Mouse (Mus musculus) heart, embryonic 12.5 days (tissue): ENCODE results near the gene Mrpl48. TPM values are rescaled to one million over a fixed set of nuclear protein-coding genes. Genes with fewer than 3 reads are reported as not detected.

Source experiments
- ATAC-seq: fragments of 200-750 bp; cut with Nextera tagmentation; 2 replicates; pipeline ENCODE4 v1.8.0; 2017; ENCODE audit warnings: moderate TSS enrichment, moderate library complexity; ENCODE audit not compliant: insufficient number of reproducible peaks, low FRiP score
- H3K27ac ChIP-seq: fragments of 300-500 bp; sonication (generic); 2 replicates; pipeline ENCODE4 v1.5.1; 2016; ENCODE audit warnings: mild to moderate bottlenecking, moderate library complexity; ENCODE audit not compliant: poor library complexity, severe bottlenecking
- H3K27me3 ChIP-seq: fragments of 300-500 bp; sonication (generic); replicated peaks from 2 replicates; pipeline ENCODE4 v1.6.1; 2016; ENCODE audit warnings: mild to moderate bottlenecking, moderate library complexity
- H3K36me3 ChIP-seq: fragments of 300-500 bp; sonication (generic); 2 replicates; pipeline ENCODE4 v1.6.1; 2016; ENCODE audit warnings: mild to moderate bottlenecking, moderate library complexity
- H3K4me1 ChIP-seq: fragments of 300-500 bp; sonication (generic); replicated peaks from 2 replicates; pipeline ENCODE4 v1.6.1; 2016; ENCODE audit warnings: mild to moderate bottlenecking
- H3K4me2 ChIP-seq: fragments of 300-500 bp; sonication (generic); 2 replicates; pipeline ENCODE4 v1.6.1; 2016; ENCODE audit warnings: mild to moderate bottlenecking, moderate library complexity
- H3K4me3 ChIP-seq: fragments of 300-500 bp; sonication (generic); 2 replicates; pipeline ENCODE4 v1.5.1; 2016; ENCODE audit warnings: mild to moderate bottlenecking
- H3K9ac ChIP-seq: fragments of 300-500 bp; sonication (generic); 2 replicates; pipeline ENCODE4 v1.6.1; 2016; ENCODE audit warnings: mild to moderate bottlenecking, moderate library complexity
- H3K9me3 ChIP-seq: fragments of 300-500 bp; sonication (generic); replicated peaks from 2 replicates; pipeline ENCODE4 v1.6.1; 2016; ENCODE audit warnings: mild to moderate bottlenecking, moderate library complexity
- WGBS: fragments of 180-500 bp; shearing (Covaris S2); methylation state at CpG from one replicate; pipeline ENCODE4 v1.1.7; 2016; 5-methylcytosine and 5-hydroxymethylcytosine counted together
- polyA plus RNA-seq: library from polyadenylated mRNA; unstranded; fragments of >200 nt; fragmentation: Nextera tagmentation; extraction: Ambion mirVana; gene quantifications from 2 replicates; pipeline ENCODE4 v1.2.1, GENCODE M21; 2016

Gene Mrpl48
- polyA plus RNA-seq, 1 experiment from 2014 or later, result 74.3 TPM

GRCm38 (mm10) chr7:100555431-100555951 lies 52.6 kb downstream of the Mrpl48 start:
- no peak overlapping the region for H3K4me3 ChIP-seq
- WGBS, result 31% methylated on average over 13 of the region's 13 CpGs

GRCm38 (mm10) chr7:100554939-100555338 lies 53.2 kb downstream of the Mrpl48 start:
- Histone ChIP-seq H3K4me3 (no peak overlapping the region), H3K36me3 (peaks cover 20% of the 10 kb centered on the region), H3K27me3 (no peaks in the 10 kb centered on the region), H3K9ac (0 out of 2 replicates have a peak overlapping the region, but pooled peaks have one; percentile 29), H3K9me3 (no peaks in the 10 kb centered on the region), H3K4me2 (no peak overlapping the region), H3K4me1 (peaks cover 30% of the 10 kb centered on the region), H3K27ac (peak overlapping the region; percentile 97)
- ATAC-seq, result no peak
- 45% methylated on average over 5 of the region's 5 CpGs for WGBS

More at GRCm38 (mm10) chr7:100555431-100555951, 52.6 kb downstream of the Mrpl48 start:
- Histone ChIP-seq H3K4me1 (peaks cover 24% of the 10 kb centered on the region), H3K27ac (peak overlapping the region; percentile 97), H3K9ac (peak overlapping the region; percentile 58), H3K27me3 (no peaks in the 10 kb centered on the region), H3K9me3 (no peaks in the 10 kb centered on the region), H3K4me2 (peak overlapping the region; percentile 43), H3K36me3 (peaks cover 20% of the 10 kb centered on the region)
- ATAC-seq, result peak; percentile 68

- Histone ChIP-seq H3K4me1 (peaks cover 38% of the 10 kb centered on the region), H3K9me3 (no peaks in the 10 kb centered on the region), H3K36me3 (peaks cover 22% of the 10 kb centered on the region), H3K27me3 (no peaks in the 10 kb centered on the region), H3K4me2 (no peak overlapping the region), H3K27ac (peak overlapping the region; percentile 58), H3K9ac (no peak overlapping the region; the same call in 1 of the 2 replicates), H3K4me3 (no peak overlapping the region)
- ATAC-seq, result no peak
- 45% methylated on average over 5 of the region's 5 CpGs for WGBS
These were observed 57.6 kb downstream of the Mrpl48 start for GRCm38 (mm10) chr7:100550338-100551007.

- Histone ChIP-seq H3K4me2 (no peak overlapping the region), H3K4me1 (peaks cover 35% of the 10 kb centered on the region), H3K27me3 (no peaks in the 10 kb centered on the region), H3K9me3 (no peaks in the 10 kb centered on the region), H3K9ac (no peak overlapping the region), H3K36me3 (peaks cover 22% of the 10 kb centered on the region), H3K27ac (peak overlapping the region; percentile 58), H3K4me3 (no peak overlapping the region)
- ATAC-seq, result 0 out of 2 replicates have a peak, but pooled peaks have one; percentile 29
- WGBS, result 63% methylated on average over 3 of the region's 3 CpGs
These were observed 58.3 kb downstream of the Mrpl48 start for GRCm38 (mm10) chr7:100549796-100550195.

GRCm38 (mm10) chr7:100547631-100548030 lies 60.5 kb downstream of the Mrpl48 start:
- Histone ChIP-seq H3K4me3 (no peak overlapping the region), H3K9me3 (no peaks in the 10 kb centered on the region), H3K4me1 (peaks cover 27% of the 10 kb centered on the region), H3K36me3 (peaks cover 22% of the 10 kb centered on the region), H3K27ac (peak overlapping the region; percentile 51), H3K27me3 (no peaks in the 10 kb centered on the region), H3K4me2 (no peak overlapping the region), H3K9ac (no peak overlapping the region)
- peak; percentile 52 for ATAC-seq
- 9% methylated on average over 4 of the region's 4 CpGs for WGBS

- Histone ChIP-seq H3K9ac (no peak overlapping the region), H3K4me3 (no peak overlapping the region), H3K9me3 (no peaks in the 10 kb centered on the region), H3K4me1 (peaks cover 13% of the 10 kb centered on the region), H3K27me3 (no peaks in the 10 kb centered on the region), H3K4me2 (no peak overlapping the region), H3K36me3 (peaks cover 15% of the 10 kb centered on the region), H3K27ac (no peak overlapping the region)
- WGBS, result 36% methylated on average over 1 of the region's 1 CpGs
- ATAC-seq, result no peak
These were observed 63.7 kb downstream of the Mrpl48 start for GRCm38 (mm10) chr7:100544437-100544836.

GRCm38 (mm10) chr7:100539516-100539915 lies 68.6 kb downstream of the Mrpl48 start:
- Histone ChIP-seq H3K36me3 (peaks cover 17% of the 10 kb centered on the region), H3K9ac (no peak overlapping the region), H3K9me3 (no peaks in the 10 kb centered on the region), H3K4me3 (no peak overlapping the region), H3K4me2 (no peak overlapping the region), H3K27ac (no peak overlapping the region), H3K27me3 (no peaks in the 10 kb centered on the region), H3K4me1 (peaks cover 9% of the 10 kb centered on the region)
- no peak for ATAC-seq
- 90% methylated on average over 9 of the region's 9 CpGs for WGBS

GRCm38 (mm10) chr7:100537519-100537902 lies 70.6 kb downstream of the Mrpl48 start:
- peak overlapping the region; percentile 81 for H3K9ac ChIP-seq
- no peak for ATAC-seq
- peak overlapping the region; percentile 81; the same call in 1 of the 2 replicates for H3K27ac ChIP-seq
- peaks cover 17% of the 10 kb centered on the region for H3K36me3 ChIP-seq
- 34% methylated on average over 7 of the region's 7 CpGs for WGBS
- H3K4me3 ChIP-seq, result peak overlapping the region; percentile 72
- H3K4me2 ChIP-seq, result peak overlapping the region; percentile 72
- no peaks in the 10 kb centered on the region for H3K9me3 ChIP-seq
- peaks cover 9% of the 10 kb centered on the region for H3K4me1 ChIP-seq
- H3K27me3 ChIP-seq, result no peaks in the 10 kb centered on the region

GRCm38 (mm10) chr7:100536804-100537518 lies 71.1 kb downstream of the Mrpl48 start, which contains the start of gene Coa4:
Gene Coa4 (plus strand): TSS chr7:100537071.
- Histone ChIP-seq H3K36me3 (peaks cover 17% of the 10 kb centered on the region), H3K4me2 (peak within 1 kb of the TSS; percentile 72), H3K4me1 (peaks cover 9% of the 10 kb centered on the region), H3K4me3 (peak within 1 kb of the TSS; percentile 72), H3K9ac (peak within 1 kb of the TSS; percentile 81), H3K27ac (peak within 1 kb of the TSS; percentile 81), H3K9me3 (no peaks in the 10 kb centered on the region), H3K27me3 (no peaks in the 10 kb centered on the region)
- ATAC-seq, result peak; percentile 99
- WGBS, result under 1% methylated on average over 33 of the region's 33 CpGs

- Histone ChIP-seq H3K9ac (no peak overlapping the region), H3K4me2 (no peak overlapping the region), H3K27ac (no peak overlapping the region), H3K4me1 (peaks cover 9% of the 10 kb centered on the region), H3K4me3 (no peak overlapping the region), H3K27me3 (no peaks in the 10 kb centered on the region), H3K9me3 (no peaks in the 10 kb centered on the region), H3K36me3 (peaks cover 17% of the 10 kb centered on the region)
- 69% methylated on average over 2 of the region's 2 CpGs for WGBS
- ATAC-seq, result no peak
These were observed 72.3 kb downstream of the Mrpl48 start for GRCm38 (mm10) chr7:100535831-100536230.

- Histone ChIP-seq H3K4me2 (no peak overlapping the region), H3K27ac (no peak overlapping the region), H3K9me3 (no peaks in the 10 kb centered on the region), H3K27me3 (no peaks in the 10 kb centered on the region), H3K4me3 (no peak overlapping the region), H3K4me1 (peaks cover 9% of the 10 kb centered on the region), H3K36me3 (peaks cover 6% of the 10 kb centered on the region), H3K9ac (no peak overlapping the region)
- no peak for ATAC-seq
- 75% methylated on average over 3 of the region's 3 CpGs for WGBS
These were observed 73.9 kb downstream of the Mrpl48 start for GRCm38 (mm10) chr7:100534216-100534615.
